Mouse (Mus musculus): ENCODE results near the gene Clip1. TPM values are rescaled to one million over a fixed set of nuclear protein-coding genes. Genes with fewer than 3 reads are reported as not detected.
A peak's percentile ranks its signal among the peaks of the same experiment; 100 is the strongest.

Gene Clip1
- polyA plus RNA-seq, 1 experiment, result 17.1 TPM

GRCm38 (mm10) chr5:123683377-123684220 lies 819 bp downstream of the Clip1 start:
- no peaks in the 10 kb centered on the region for H3K27me3 ChIP-seq (ENCODE audit: control insufficient read depth, insufficient read depth, low read length)
- under 1% methylated on average over 91 of the region's 92 CpGs for WGBS

GRCm38 (mm10) chr5:123683043-123683376 lies 1.4 kb downstream of the Clip1 start:
- Histone ChIP-seq H3K27me3 (ENCODE audit: control insufficient read depth, insufficient read depth, low read length) (no peaks in the 10 kb centered on the region), H3K36me3 (ENCODE audit: control insufficient read depth, insufficient read depth, low read length) (no peaks in the 10 kb centered on the region), H3K4me3 (ENCODE audit: control insufficient read depth, insufficient read depth, low read length) (no peak overlapping the region), H3K27ac (ENCODE audit: control insufficient read depth, insufficient read depth, low read length) (no peak overlapping the region), H3K4me1 (replicated peaks; ENCODE audit: control insufficient read depth, insufficient read depth, low read length) (peaks cover 19% of the 10 kb centered on the region)
- WGBS, result 2% methylated on average over 6 of the region's 6 CpGs
- peak; percentile 42 for DNase-seq
- TF ChIP-seq POLR2A (IDR thresholded peaks at IDR 0.05; ENCODE audit: control insufficient read depth, extremely low read depth, insufficient read depth, low read length, poor library complexity) (no peak), CTCF (IDR thresholded peaks at IDR 0.05; ENCODE audit: borderline replicate concordance, control insufficient read depth, extremely low read depth, insufficient read depth, low read length, poor library complexity) (no peak)

More at GRCm38 (mm10) chr5:123683377-123684220, 819 bp downstream of the Clip1 start:
- Histone ChIP-seq H3K4me3 (ENCODE audit: control insufficient read depth, insufficient read depth, low read length) (peak overlapping the region; percentile 99), H3K27ac (ENCODE audit: control insufficient read depth, insufficient read depth, low read length) (peak overlapping the region; percentile 6; the same call in 1 of the 2 replicates), H3K4me1 (replicated peaks; ENCODE audit: control insufficient read depth, insufficient read depth, low read length) (peaks cover 19% of the 10 kb centered on the region), H3K36me3 (ENCODE audit: control insufficient read depth, insufficient read depth, low read length) (no peaks in the 10 kb centered on the region)
- peak; percentile 61 for DNase-seq
- 0 out of 2 replicates have a peak, but pooled peaks have one; percentile 23 for TF ChIP-seq CTCF (IDR thresholded peaks at IDR 0.05; ENCODE audit: borderline replicate concordance, control insufficient read depth, extremely low read depth, insufficient read depth, low read length, poor library complexity)
- no peak for TF ChIP-seq POLR2A (IDR thresholded peaks at IDR 0.05; ENCODE audit: control insufficient read depth, extremely low read depth, insufficient read depth, low read length, poor library complexity)

GRCm38 (mm10) chr5:123682372-123682771 lies 2.0 kb downstream of the Clip1 start:
- H3K27ac ChIP-seq (ENCODE audit: control insufficient read depth, insufficient read depth, low read length), result no peak overlapping the region
- no peaks in the 10 kb centered on the region for H3K36me3 ChIP-seq (ENCODE audit: control insufficient read depth, insufficient read depth, low read length)
- no peak overlapping the region for H3K4me3 ChIP-seq (ENCODE audit: control insufficient read depth, insufficient read depth, low read length)
- 3% methylated on average over 4 of the region's 4 CpGs for WGBS
- H3K27me3 ChIP-seq (ENCODE audit: control insufficient read depth, insufficient read depth, low read length), result no peaks in the 10 kb centered on the region
- H3K4me1 ChIP-seq (replicated peaks; ENCODE audit: control insufficient read depth, insufficient read depth, low read length), result peaks cover 19% of the 10 kb centered on the region
- DNase-seq, result peak; percentile 30
- no peak for TF ChIP-seq POLR2A (IDR thresholded peaks at IDR 0.05; ENCODE audit: control insufficient read depth, extremely low read depth, insufficient read depth, low read length, poor library complexity)
- TF ChIP-seq CTCF (IDR thresholded peaks at IDR 0.05; ENCODE audit: borderline replicate concordance, control insufficient read depth, extremely low read depth, insufficient read depth, low read length, poor library complexity), result no peak

GRCm38 (mm10) chr5:123679546-123680263 lies 4.7 kb downstream of the Clip1 start:
- Histone ChIP-seq H3K36me3 (ENCODE audit: control insufficient read depth, insufficient read depth, low read length) (no peaks in the 10 kb centered on the region), H3K27ac (ENCODE audit: control insufficient read depth, insufficient read depth, low read length) (no peak overlapping the region), H3K27me3 (ENCODE audit: control insufficient read depth, insufficient read depth, low read length) (no peaks in the 10 kb centered on the region), H3K4me1 (replicated peaks; ENCODE audit: control insufficient read depth, insufficient read depth, low read length) (peaks cover 17% of the 10 kb centered on the region), H3K4me3 (ENCODE audit: control insufficient read depth, insufficient read depth, low read length) (no peak overlapping the region)
- no peak for DNase-seq
- TF ChIP-seq POLR2A (IDR thresholded peaks at IDR 0.05; ENCODE audit: control insufficient read depth, extremely low read depth, insufficient read depth, low read length, poor library complexity), result no peak
- WGBS, result 91% methylated on average over 5 of the region's 5 CpGs

- Histone ChIP-seq H3K36me3 (ENCODE audit: control insufficient read depth, insufficient read depth, low read length) (no peaks in the 10 kb centered on the region), H3K4me1 (replicated peaks; ENCODE audit: control insufficient read depth, insufficient read depth, low read length) (peaks cover 13% of the 10 kb centered on the region), H3K4me3 (ENCODE audit: control insufficient read depth, insufficient read depth, low read length) (no peak overlapping the region), H3K27me3 (ENCODE audit: control insufficient read depth, insufficient read depth, low read length) (no peaks in the 10 kb centered on the region), H3K27ac (ENCODE audit: control insufficient read depth, insufficient read depth, low read length) (no peak overlapping the region)
- DNase-seq, result no peak
- no peak for TF ChIP-seq POLR2A (IDR thresholded peaks at IDR 0.05; ENCODE audit: control insufficient read depth, extremely low read depth, insufficient read depth, low read length, poor library complexity)
- WGBS, result 63% methylated on average over 3 of the region's 3 CpGs
Observed at GRCm38 (mm10) chr5:123679106-123679505, 5.3 kb downstream of the Clip1 start.

- no peak overlapping the region for H3K4me3 ChIP-seq (ENCODE audit: control insufficient read depth, insufficient read depth, low read length)
- H3K36me3 ChIP-seq (ENCODE audit: control insufficient read depth, insufficient read depth, low read length), result no peaks in the 10 kb centered on the region
- H3K4me1 ChIP-seq (replicated peaks; ENCODE audit: control insufficient read depth, insufficient read depth, low read length), result peaks cover 8% of the 10 kb centered on the region
- no peaks in the 10 kb centered on the region for H3K27me3 ChIP-seq (ENCODE audit: control insufficient read depth, insufficient read depth, low read length)
- H3K27ac ChIP-seq (ENCODE audit: control insufficient read depth, insufficient read depth, low read length), result no peak overlapping the region
- 50% methylated on average over 9 of the region's 9 CpGs for WGBS
- no peak for DNase-seq
- TF ChIP-seq CTCF (IDR thresholded peaks at IDR 0.05; ENCODE audit: borderline replicate concordance, control insufficient read depth, extremely low read depth, insufficient read depth, low read length, poor library complexity), result no peak
- no peak for TF ChIP-seq POLR2A (IDR thresholded peaks at IDR 0.05; ENCODE audit: control insufficient read depth, extremely low read depth, insufficient read depth, low read length, poor library complexity)
Observed at GRCm38 (mm10) chr5:123675717-123676116, 8.7 kb downstream of the Clip1 start.

All from thymus, adult 2 months (tissue).